Mouse (Mus musculus) neural tube, embryonic 11.5 days (tissue): Measurements from ENCODE around the gene Strn4. TPM values are rescaled to one million over a fixed set of nuclear protein-coding genes. Genes with fewer than 3 reads are reported as not detected.
A peak's percentile ranks its signal among the peaks of the same experiment; 100 is the strongest.

Experiments used
- ATAC-seq: fragments of 200-750 bp; cut with Nextera tagmentation; 2 replicates; pipeline ENCODE4 v1.8.0; 2017; ENCODE audit warnings: moderate number of reproducible peaks, mild to moderate bottlenecking, moderate TSS enrichment, moderate library complexity; ENCODE audit not compliant: insufficient read depth, low FRiP score, low TSS enrichment
- DNase-seq: peaks from one replicate; pipeline ENCODE4 v3.0.0-alpha.2; 2015; ENCODE audit warnings: low spot score
- H3K27ac ChIP-seq: fragments of 300-500 bp; sonication (generic); 2 replicates; pipeline ENCODE4 v1.5.1; 2014; ENCODE audit warnings: low read depth, mild to moderate bottlenecking, low read length
- H3K27me3 ChIP-seq: fragments of 300-500 bp; sonication (generic); 2 replicates; pipeline ENCODE4 v1.6.1; 2014; ENCODE audit warnings: mild to moderate bottlenecking, low read length, mixed read lengths; ENCODE audit not compliant: control insufficient read depth, insufficient read depth
- H3K36me3 ChIP-seq: fragments of 300-500 bp; sonication (generic); 2 replicates; pipeline ENCODE4 v1.6.1; 2014; ENCODE audit warnings: mild to moderate bottlenecking, low read length, moderate library complexity, mixed read lengths; ENCODE audit not compliant: control insufficient read depth, insufficient read depth
- H3K4me1 ChIP-seq: fragments of 300-500 bp; sonication (generic); 2 replicates; pipeline ENCODE4 v1.6.1; 2014; ENCODE audit warnings: low read length, mixed read lengths; ENCODE audit not compliant: control insufficient read depth, insufficient read depth
- H3K4me2 ChIP-seq: fragments of 300-500 bp; sonication (generic); 2 replicates; pipeline ENCODE4 v1.6.1; 2014; ENCODE audit warnings: low read depth, mild to moderate bottlenecking, moderate library complexity
- H3K4me3 ChIP-seq: fragments of 300-500 bp; sonication (generic); 2 replicates; pipeline ENCODE4 v1.5.1; 2014; ENCODE audit warnings: low read depth, low read length
- H3K9ac ChIP-seq: fragments of 300-500 bp; sonication (generic); 2 replicates; pipeline ENCODE4 v1.6.1; 2014; ENCODE audit warnings: mild to moderate bottlenecking, low read length
- H3K9me3 ChIP-seq: fragments of 300-500 bp; sonication (generic); 2 replicates; pipeline ENCODE4 v1.6.1; 2016; ENCODE audit warnings: low read length; ENCODE audit not compliant: control insufficient read depth
- WGBS: fragments of 180-500 bp; shearing (Covaris S2); extraction: QIAGEN DNeasy Blood & Tissue Kit; methylation state at CpG from one replicate; pipeline ENCODE4 v1.1.7; 2014; 5-methylcytosine and 5-hydroxymethylcytosine counted together
- polyA plus RNA-seq: library from polyadenylated mRNA; unstranded; fragments of >200 nt; fragmentation: Nextera tagmentation; extraction: Ambion mirVana; gene quantifications from 2 replicates; pipeline ENCODE4 v1.2.1, GENCODE M21; 2014

The Strn4 gene
- polyA plus RNA-seq, 1 experiment from 2014 or later, result 140 TPM

DNA sequence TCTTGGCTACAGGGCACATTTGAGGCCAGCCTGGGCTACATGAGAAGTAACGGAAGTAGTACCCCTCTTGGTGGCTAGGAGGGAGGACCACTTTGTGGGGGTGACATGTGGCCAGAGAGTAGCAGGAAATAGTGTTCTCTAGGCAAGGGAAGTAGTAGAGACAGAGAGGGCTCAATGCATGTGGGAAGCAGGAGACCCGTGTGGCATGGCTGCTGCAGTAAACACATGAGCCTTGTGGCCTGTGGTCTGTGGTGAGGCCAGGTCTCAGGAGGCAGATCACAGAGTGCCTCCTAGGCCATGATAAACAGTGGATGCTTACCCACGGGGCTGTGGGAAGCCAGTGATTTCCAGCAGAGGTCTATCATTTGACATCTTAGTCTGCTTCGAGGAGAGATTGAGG is 11.6 kb downstream of the Strn4 start:
- Histone ChIP-seq H3K9ac (no peak overlapping the region), H3K4me1 (no peaks in the 10 kb centered on the region), H3K27ac (no peak overlapping the region), H3K9me3 (no peaks in the 10 kb centered on the region), H3K27me3 (no peaks in the 10 kb centered on the region), H3K4me3 (no peak overlapping the region), H3K36me3 (peaks cover 38% of the 10 kb centered on the region), H3K4me2 (no peak overlapping the region)
- DNase-seq (no peak), ATAC-seq (no peak)
- WGBS, result 77% methylated on average over 4 of the region's 4 CpGs

- Histone ChIP-seq H3K27me3 (no peaks in the 10 kb centered on the region), H3K36me3 (peaks cover 52% of the 10 kb centered on the region)
These were observed 14.8 kb downstream of the Strn4 start for GRCm38 (mm10) chr7:16830449-16830848.

GRCm38 (mm10) chr7:16837916-16838803 is 22.5 kb downstream of the Strn4 start:
- no peak overlapping the region for H3K4me2 ChIP-seq
- no peak overlapping the region for H3K9ac ChIP-seq
- no peak for ATAC-seq
- no peaks in the 10 kb centered on the region for H3K4me1 ChIP-seq
- no peak for DNase-seq
- 95% methylated on average over 18 of the region's 18 CpGs for WGBS
- H3K36me3 ChIP-seq, result peaks cover 28% of the 10 kb centered on the region
- H3K9me3 ChIP-seq, result no peaks in the 10 kb centered on the region
- no peak overlapping the region for H3K27ac ChIP-seq
- H3K4me3 ChIP-seq, result no peak overlapping the region
- no peaks in the 10 kb centered on the region for H3K27me3 ChIP-seq

More at GRCm38 (mm10) chr7:16830449-16830848, 14.8 kb downstream of the Strn4 start:
- Histone ChIP-seq H3K27ac (no peak overlapping the region), H3K4me2 (no peak overlapping the region), H3K9ac (no peak overlapping the region), H3K4me1 (no peaks in the 10 kb centered on the region), H3K4me3 (no peak overlapping the region), H3K9me3 (no peaks in the 10 kb centered on the region)
- ATAC-seq (no peak), DNase-seq (no peak)
- WGBS, result 92% methylated on average over 9 of the region's 9 CpGs

DNA sequence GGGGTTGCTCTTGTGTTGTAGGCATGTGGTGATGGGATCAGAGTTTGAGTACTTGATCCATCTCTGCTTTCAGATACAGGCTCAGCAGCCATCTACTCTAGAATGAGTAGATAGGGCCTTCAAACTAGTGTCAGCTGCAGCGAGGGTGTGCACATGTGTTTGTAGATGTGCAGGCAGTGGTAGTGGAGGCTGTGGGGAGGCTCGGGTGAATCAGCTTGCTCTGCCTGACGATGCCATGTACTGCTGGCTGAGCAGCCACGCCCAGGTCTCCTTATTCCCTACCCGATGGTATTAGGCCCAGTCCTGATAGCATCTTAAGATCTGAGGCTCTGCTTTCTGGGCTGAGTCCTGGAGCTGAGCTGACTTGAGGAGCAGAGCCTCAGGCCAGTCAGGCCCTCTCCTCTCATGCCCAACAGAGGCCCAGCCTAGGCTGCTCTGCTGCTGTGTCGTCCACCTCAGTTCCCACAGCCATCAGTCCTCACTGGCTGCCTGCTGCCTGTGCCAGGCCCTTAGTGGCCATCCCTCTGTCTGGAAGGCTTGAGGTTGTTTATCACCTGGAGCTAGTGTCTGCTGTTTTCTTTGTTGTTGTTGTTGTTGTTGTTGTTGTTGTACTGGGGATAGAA is 23.2 kb downstream of the Strn4 start:
- Histone ChIP-seq H3K4me2 (no peak overlapping the region), H3K4me3 (no peak overlapping the region), H3K9ac (no peak overlapping the region), H3K27ac (no peak overlapping the region), H3K36me3 (peaks cover 26% of the 10 kb centered on the region), H3K27me3 (no peaks in the 10 kb centered on the region), H3K9me3 (no peaks in the 10 kb centered on the region), H3K4me1 (peaks cover 4% of the 10 kb centered on the region)
- DNase-seq, result no peak
- ATAC-seq, result no peak
- WGBS, result 88% methylated on average over 6 of the region's 6 CpGs

DNA sequence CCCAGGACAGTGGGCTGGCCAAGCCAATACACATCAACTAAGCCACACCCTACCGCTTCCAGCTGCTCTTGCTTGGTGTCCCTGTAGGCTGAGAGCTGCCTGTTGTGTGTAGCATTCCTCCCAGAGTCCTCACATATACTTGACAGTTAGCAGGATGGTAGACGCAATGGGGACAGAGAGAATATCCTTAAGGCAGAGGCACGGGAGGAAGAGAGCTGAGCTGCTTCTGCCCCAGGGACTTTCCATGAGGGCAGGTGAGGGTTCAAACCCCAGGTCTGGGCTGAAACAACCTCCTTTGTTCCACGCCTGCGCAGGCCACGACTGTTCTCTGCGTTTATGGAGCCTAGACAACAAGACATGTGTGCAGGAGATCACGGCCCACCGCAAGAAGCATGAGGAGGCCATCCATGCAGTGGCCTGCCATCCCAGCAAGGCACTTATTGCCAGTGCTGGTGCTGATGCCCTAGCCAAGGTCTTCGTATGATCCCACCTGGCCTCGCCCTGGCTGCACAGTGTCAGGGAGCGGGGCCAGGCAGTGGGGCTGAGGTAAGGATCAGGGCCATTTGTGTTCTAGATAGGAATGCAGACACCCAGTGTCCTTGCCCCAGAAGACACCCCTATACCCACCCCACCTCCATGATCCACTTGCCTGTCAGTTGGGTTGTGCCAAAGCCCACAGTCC is 23.9 kb downstream of the Strn4 start:
- peaks cover 22% of the 10 kb centered on the region for H3K36me3 ChIP-seq
- H3K4me2 ChIP-seq, result no peak overlapping the region
- ATAC-seq, result no peak

DNA sequence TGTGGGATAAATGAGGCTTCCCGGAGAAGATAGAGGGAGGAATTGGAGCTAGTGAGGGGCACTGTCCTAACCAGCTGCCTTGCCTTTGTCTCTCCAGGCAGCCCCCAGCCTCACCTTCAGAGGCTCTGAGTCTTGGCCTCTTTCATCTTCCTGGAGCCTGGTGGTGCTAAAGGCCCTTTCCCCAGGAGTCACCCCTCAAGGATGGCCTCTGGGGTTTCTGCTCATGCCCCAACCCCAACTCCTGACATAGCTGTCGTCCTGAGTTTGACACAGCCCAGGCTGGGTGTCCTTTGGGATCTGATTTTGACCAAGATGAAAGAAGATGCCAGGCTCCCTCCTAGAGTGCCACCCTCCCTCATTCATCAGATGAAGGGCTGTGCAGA is 24.4 kb downstream of the Strn4 start:
- Histone ChIP-seq H3K27ac (no peak overlapping the region), H3K36me3 (peaks cover 21% of the 10 kb centered on the region), H3K27me3 (no peaks in the 10 kb centered on the region), H3K9me3 (no peaks in the 10 kb centered on the region), H3K4me2 (no peak overlapping the region), H3K4me3 (no peak overlapping the region), H3K9ac (no peak overlapping the region), H3K4me1 (peaks cover 10% of the 10 kb centered on the region)
- DNase-seq (no peak), ATAC-seq (no peak)
- WGBS, result 83% methylated on average over 2 of the region's 2 CpGs

More for the DNA sequence above, 23.9 kb downstream of the Strn4 start:
- H3K9ac ChIP-seq, result no peak overlapping the region
- WGBS, result 97% methylated on average over 12 of the region's 12 CpGs
- no peak overlapping the region for H3K4me3 ChIP-seq
- H3K27me3 ChIP-seq, result no peaks in the 10 kb centered on the region
- DNase-seq, result no peak
- no peak overlapping the region for H3K27ac ChIP-seq
- no peaks in the 10 kb centered on the region for H3K9me3 ChIP-seq
- H3K4me1 ChIP-seq, result peaks cover 10% of the 10 kb centered on the region

- ATAC-seq (no peak), DNase-seq (no peak)
- Histone ChIP-seq H3K27ac (no peak overlapping the region), H3K27me3 (no peaks in the 10 kb centered on the region), H3K4me2 (no peak overlapping the region), H3K9me3 (no peaks in the 10 kb centered on the region), H3K9ac (no peak overlapping the region), H3K4me3 (no peak overlapping the region), H3K4me1 (peaks cover 14% of the 10 kb centered on the region), H3K36me3 (peaks cover 20% of the 10 kb centered on the region)
- WGBS, result 67% methylated on average over 4 of the region's 4 CpGs
These were observed 25.4 kb downstream of the Strn4 start for GRCm38 (mm10) chr7:16841078-16841477.

DNA sequence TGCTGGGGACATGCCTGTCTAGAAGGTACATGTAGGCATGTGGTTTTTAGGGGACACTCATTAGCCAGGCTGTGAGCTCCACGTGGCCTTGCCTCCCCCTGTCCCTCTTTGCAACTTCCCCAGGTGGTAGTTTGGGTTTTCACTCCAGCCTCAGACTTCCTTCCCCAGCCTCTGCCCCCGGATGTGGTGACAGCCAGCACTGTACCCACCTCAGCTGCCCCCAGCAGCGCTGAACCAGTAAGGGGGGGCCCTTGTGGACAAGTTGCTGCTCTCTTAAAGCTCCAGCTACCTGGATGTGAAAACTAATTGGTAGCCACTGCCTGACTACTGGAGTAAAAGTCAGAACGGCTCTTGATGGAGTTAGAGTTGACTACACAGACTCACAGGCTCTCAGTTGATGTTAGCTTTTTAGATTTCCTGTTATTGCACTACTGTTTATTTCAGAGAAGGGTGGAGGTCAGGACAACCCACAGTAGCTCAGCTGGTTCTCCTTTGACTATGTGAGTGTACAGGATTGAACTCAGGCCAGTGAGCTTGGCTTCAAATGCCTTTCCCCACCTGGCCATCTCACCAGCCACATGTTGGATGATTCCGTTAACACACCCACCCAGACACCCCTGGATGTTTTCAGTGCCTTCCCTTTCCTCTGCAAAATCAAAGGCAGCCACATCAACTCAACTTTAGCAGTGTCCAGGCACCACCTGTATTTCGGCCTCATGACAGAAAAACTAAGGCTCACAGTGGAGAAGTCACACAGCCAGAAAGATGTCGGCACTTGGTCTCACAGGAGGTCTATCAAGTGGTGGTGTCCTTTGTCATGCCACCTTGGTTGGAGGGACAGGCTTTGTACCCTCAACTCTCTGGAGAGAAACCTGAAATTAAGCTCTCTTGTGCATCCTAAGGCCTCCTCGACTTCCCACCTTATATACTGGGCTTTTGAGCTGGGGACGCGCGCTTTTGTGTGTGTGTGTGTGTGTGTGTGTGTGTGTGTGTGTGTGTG is 26.2 kb downstream of the Strn4 start:
- 41% methylated on average over 11 of the region's 11 CpGs for WGBS
- H3K4me3 ChIP-seq, result peak overlapping the region; percentile 56
- H3K36me3 ChIP-seq, result peaks cover 20% of the 10 kb centered on the region

More for the DNA sequence above, 26.2 kb downstream of the Strn4 start:
- H3K9ac ChIP-seq, result no peak overlapping the region
- H3K4me1 ChIP-seq, result peaks cover 14% of the 10 kb centered on the region
- no peaks in the 10 kb centered on the region for H3K9me3 ChIP-seq
- no peaks in the 10 kb centered on the region for H3K27me3 ChIP-seq
- DNase-seq (no peak), ATAC-seq (no peak)
- H3K4me2 ChIP-seq, result peak overlapping the region; percentile 94
- H3K27ac ChIP-seq, result no peak overlapping the region
